Mouse (Mus musculus): ENCODE data around the gene Clic5.

DNA sequence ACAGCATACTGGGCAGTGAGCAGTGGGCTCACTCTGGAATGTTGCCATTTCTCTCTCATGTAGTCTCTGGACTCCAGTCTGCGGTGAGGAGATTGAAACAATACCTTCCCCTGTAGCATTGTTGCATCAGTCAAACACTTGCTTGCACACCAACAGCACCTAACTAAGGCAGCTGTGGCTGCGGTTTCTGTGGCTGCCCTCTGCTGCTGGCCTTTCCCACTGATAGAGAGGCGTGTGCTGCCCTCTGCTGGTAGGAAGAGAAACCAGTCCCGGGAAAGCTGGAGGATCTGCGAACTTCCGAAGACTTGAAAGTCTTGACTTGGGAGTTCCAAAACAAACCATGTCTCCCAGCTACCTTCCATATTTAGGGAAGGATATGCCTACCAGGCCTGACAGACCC is 68.2 kb downstream of the Clic5 start:
- TF ChIP-seq EP300 (IDR thresholded peaks at IDR 0.05) (peak; percentile 32; the same call in 1 of the 2 replicates), CTCF (IDR thresholded peaks at IDR 0.05) (peak; percentile 98)

Data from lung, postnatal 0 days (tissue).